Mouse (Mus musculus): ENCODE results near the gene Ric1. TPM values are rescaled to one million over a fixed set of nuclear protein-coding genes. Genes with fewer than 3 reads are reported as not detected.

Gene Ric1
- polyA plus RNA-seq, 1 experiment = 6.7 TPM

- TF ChIP-seq CTCF (IDR thresholded peaks at IDR 0.05; ENCODE audit: extremely low read depth, insufficient read length, insufficient replicate concordance, low read depth, low read length) = no peak
- no peak for TF ChIP-seq POLR2A (IDR thresholded peaks at IDR 0.05; ENCODE audit: low read depth, low read length)
- 69% methylated on average over 5 of the region's 5 CpGs for WGBS
- H3K4me3 ChIP-seq (ENCODE audit: low read depth, low read length) = peak overlapping the region; percentile 27; the same call in 1 of the 2 replicates
- peaks cover 13% of the 10 kb centered on the region for H3K36me3 ChIP-seq (ENCODE audit: control insufficient read depth, insufficient read depth, low read length)
- H3K4me1 ChIP-seq (ENCODE audit: control insufficient read depth, insufficient read depth, insufficient read length, low read length) = peaks cover 9% of the 10 kb centered on the region
- no peaks in the 10 kb centered on the region for H3K27me3 ChIP-seq (ENCODE audit: control insufficient read depth, insufficient read depth, low read length)
- H3K27ac ChIP-seq (ENCODE audit: insufficient read depth, low read depth, low read length) = peak overlapping the region; percentile 68; the same call in 1 of the 2 replicates
Observed at GRCm38 (mm10) chr19:29641510-29641909, 119.4 kb downstream of the Ric1 start.

GRCm38 (mm10) chr19:29642211-29642610 is 120.1 kb downstream of the Ric1 start:
- 92% methylated on average over 6 of the region's 6 CpGs for WGBS
- Histone ChIP-seq H3K27me3 (ENCODE audit: control insufficient read depth, insufficient read depth, low read length) (no peaks in the 10 kb centered on the region), H3K27ac (ENCODE audit: insufficient read depth, low read depth, low read length) (no peak overlapping the region), H3K36me3 (ENCODE audit: control insufficient read depth, insufficient read depth, low read length) (peaks cover 6% of the 10 kb centered on the region), H3K4me3 (ENCODE audit: low read depth, low read length) (no peak overlapping the region), H3K4me1 (ENCODE audit: control insufficient read depth, insufficient read depth, insufficient read length, low read length) (peaks cover 9% of the 10 kb centered on the region)
- TF ChIP-seq CTCF (IDR thresholded peaks at IDR 0.05; ENCODE audit: extremely low read depth, insufficient read length, insufficient replicate concordance, low read depth, low read length) (no peak), POLR2A (IDR thresholded peaks at IDR 0.05; ENCODE audit: low read depth, low read length) (no peak)

DNA sequence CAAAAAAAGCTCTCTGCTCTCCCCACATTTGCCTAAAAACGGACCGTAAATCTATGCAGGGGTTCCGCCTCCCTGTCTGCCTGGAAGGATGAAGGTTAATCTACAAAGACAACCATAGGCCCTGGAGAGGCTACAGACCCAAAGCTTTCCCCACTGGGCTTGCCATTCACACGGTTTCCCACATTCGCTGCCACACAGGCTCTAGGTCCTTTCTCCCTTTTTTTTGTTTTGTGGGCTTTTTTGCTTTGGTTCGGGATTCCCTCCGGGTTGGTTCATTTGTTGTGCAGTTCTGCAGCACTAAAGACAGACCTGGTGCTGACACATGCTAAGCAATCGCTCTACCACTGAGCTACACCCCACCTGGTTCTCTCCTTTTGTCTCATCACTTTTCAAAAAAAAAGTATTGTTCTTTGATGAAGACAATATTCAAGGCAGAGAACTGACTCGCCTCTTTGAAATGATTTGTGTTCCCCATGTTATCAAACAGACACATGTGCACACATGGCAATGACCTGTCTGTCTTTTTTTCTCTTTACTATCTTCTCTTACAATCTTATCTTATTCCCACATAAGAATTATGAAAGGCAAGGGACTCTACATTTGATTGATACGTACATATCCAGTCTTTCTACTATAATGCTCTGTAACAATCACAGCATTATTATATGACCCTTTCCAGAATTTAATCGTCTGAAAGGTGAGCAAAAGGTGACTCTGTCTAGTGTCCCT is 121.3 kb downstream of the Ric1 start:
- no peak for TF ChIP-seq POLR2A (IDR thresholded peaks at IDR 0.05; ENCODE audit: low read depth, low read length)
- TF ChIP-seq CTCF (IDR thresholded peaks at IDR 0.05; ENCODE audit: extremely low read depth, insufficient read length, insufficient replicate concordance, low read depth, low read length) = no peak
- H3K4me3 ChIP-seq (ENCODE audit: low read depth, low read length) = no peak overlapping the region
- H3K27ac ChIP-seq (ENCODE audit: insufficient read depth, low read depth, low read length) = no peak overlapping the region
- H3K36me3 ChIP-seq (ENCODE audit: control insufficient read depth, insufficient read depth, low read length) = peaks cover 2% of the 10 kb centered on the region; the same call in 1 of the 2 replicates
- no peaks in the 10 kb centered on the region for H3K27me3 ChIP-seq (ENCODE audit: control insufficient read depth, insufficient read depth, low read length)
- H3K4me1 ChIP-seq (ENCODE audit: control insufficient read depth, insufficient read depth, insufficient read length, low read length) = peaks cover 9% of the 10 kb centered on the region
- WGBS = 90% methylated on average over 11 of the region's 11 CpGs

GRCm38 (mm10) chr19:29644747-29645146 is 122.7 kb downstream of the Ric1 start:
- no peaks in the 10 kb centered on the region for H3K27me3 ChIP-seq (ENCODE audit: control insufficient read depth, insufficient read depth, low read length)
- H3K36me3 ChIP-seq (ENCODE audit: control insufficient read depth, insufficient read depth, low read length) = peaks cover 2% of the 10 kb centered on the region; the same call in 1 of the 2 replicates
- TF ChIP-seq POLR2A (IDR thresholded peaks at IDR 0.05; ENCODE audit: low read depth, low read length) = no peak
- peak; percentile 41; the same call in 1 of the 2 replicates for TF ChIP-seq CTCF (IDR thresholded peaks at IDR 0.05; ENCODE audit: extremely low read depth, insufficient read length, insufficient replicate concordance, low read depth, low read length)
- 98% methylated on average over 6 of the region's 6 CpGs for WGBS
- H3K4me1 ChIP-seq (ENCODE audit: control insufficient read depth, insufficient read depth, insufficient read length, low read length) = peaks cover 11% of the 10 kb centered on the region
- no peak overlapping the region for H3K4me3 ChIP-seq (ENCODE audit: low read depth, low read length)
- no peak overlapping the region for H3K27ac ChIP-seq (ENCODE audit: insufficient read depth, low read depth, low read length)

DNA sequence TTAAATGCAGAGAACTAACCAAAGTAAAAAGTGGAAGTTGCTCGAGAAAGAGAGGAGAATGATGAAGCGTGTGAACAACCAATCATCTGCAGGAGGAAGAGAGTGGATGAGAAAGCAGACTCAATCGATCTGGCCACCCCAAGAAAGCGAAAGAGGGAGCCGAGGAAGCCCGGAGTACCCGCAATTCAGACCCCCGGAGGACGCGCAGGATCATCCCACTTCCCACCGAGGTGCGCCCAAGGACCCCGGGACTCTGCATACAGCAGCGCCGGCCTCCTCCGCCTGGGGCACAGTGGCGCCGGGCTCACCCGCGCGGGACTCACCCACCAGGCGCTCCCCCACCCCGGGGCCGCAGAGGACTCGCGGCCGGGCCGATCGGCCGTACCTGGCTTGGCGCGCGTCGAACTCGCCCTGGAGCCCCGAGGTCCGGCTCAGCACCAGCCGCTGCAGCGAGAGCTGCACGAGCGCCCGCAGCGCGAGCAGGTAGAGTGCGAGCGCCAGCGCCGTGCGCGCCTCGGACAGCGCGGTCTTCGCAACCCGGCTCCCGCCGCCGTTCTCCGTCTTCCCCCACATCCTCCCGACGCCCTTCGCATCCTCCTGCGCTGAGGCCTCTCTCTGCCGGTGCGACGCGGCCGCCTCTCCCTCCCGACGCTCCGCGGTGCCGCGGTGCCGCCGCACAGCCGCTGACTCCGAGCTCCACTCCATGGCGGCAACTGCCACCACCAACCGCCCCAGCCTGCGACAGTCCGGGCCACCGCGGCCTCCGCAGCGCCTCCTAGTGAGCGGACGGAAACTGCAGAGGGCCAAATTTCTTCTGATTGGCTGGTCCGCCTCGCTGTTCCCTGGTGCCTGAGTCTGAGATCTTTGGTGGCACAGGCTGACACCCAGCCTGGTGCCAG is 125.8 kb downstream of the Ric1 start, which contains the start of gene Ermp1:
Gene Ermp1 (minus strand): TSS at position 765 of the 899 bp plus-strand sequence.
- H3K36me3 ChIP-seq (ENCODE audit: control insufficient read depth, insufficient read depth, low read length) = peaks cover 2% of the 10 kb centered on the region; the same call in 1 of the 2 replicates
- H3K27ac ChIP-seq (ENCODE audit: insufficient read depth, low read depth, low read length) = peak within 1 kb of the TSS; percentile 88
- no peaks in the 10 kb centered on the region for H3K27me3 ChIP-seq (ENCODE audit: control insufficient read depth, insufficient read depth, low read length)
- peak; percentile 88 for TF ChIP-seq POLR2A (IDR thresholded peaks at IDR 0.05; ENCODE audit: low read depth, low read length)
- TF ChIP-seq CTCF (IDR thresholded peaks at IDR 0.05; ENCODE audit: extremely low read depth, insufficient read length, insufficient replicate concordance, low read depth, low read length) = peak; percentile 95
- H3K4me1 ChIP-seq (ENCODE audit: control insufficient read depth, insufficient read depth, insufficient read length, low read length) = peaks cover 2% of the 10 kb centered on the region; the same call in 1 of the 2 replicates
- H3K4me3 ChIP-seq (ENCODE audit: low read depth, low read length) = peak within 1 kb of the TSS; percentile 96
- WGBS = under 1% methylated on average over 90 of the region's 90 CpGs

DNA sequence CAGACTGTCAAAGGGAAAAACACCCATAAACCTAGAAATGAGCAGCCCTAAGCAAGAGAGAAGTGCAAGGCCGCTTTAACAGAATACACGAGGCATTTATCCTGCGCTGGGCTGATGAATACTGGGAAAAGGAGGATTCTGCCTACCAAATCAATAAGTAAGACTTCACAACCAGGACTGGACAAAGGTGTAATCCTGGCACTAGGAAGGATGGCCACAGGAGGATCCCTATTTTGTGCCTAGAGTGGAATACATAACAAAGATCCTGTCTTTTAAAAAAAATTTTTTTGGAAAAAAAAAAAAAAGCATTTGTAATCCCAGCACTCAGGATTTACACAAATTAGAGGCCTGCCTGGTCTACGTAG is 126.5 kb downstream of the Ric1 start:
- Histone ChIP-seq H3K36me3 (ENCODE audit: control insufficient read depth, insufficient read depth, low read length) (peaks cover 2% of the 10 kb centered on the region; the same call in 1 of the 2 replicates), H3K27me3 (ENCODE audit: control insufficient read depth, insufficient read depth, low read length) (no peaks in the 10 kb centered on the region), H3K4me3 (ENCODE audit: low read depth, low read length) (no peak overlapping the region), H3K4me1 (ENCODE audit: control insufficient read depth, insufficient read depth, insufficient read length, low read length) (peaks cover 2% of the 10 kb centered on the region; the same call in 1 of the 2 replicates), H3K27ac (ENCODE audit: insufficient read depth, low read depth, low read length) (no peak overlapping the region)
- TF ChIP-seq CTCF (IDR thresholded peaks at IDR 0.05; ENCODE audit: extremely low read depth, insufficient read length, insufficient replicate concordance, low read depth, low read length) = no peak
- no peak for TF ChIP-seq POLR2A (IDR thresholded peaks at IDR 0.05; ENCODE audit: low read depth, low read length)
- 28% methylated on average over 4 of the region's 4 CpGs for WGBS

All from small intestine, adult 2 months (tissue).